Mouse (Mus musculus) myocyte (in vitro differentiated cells): ENCODE results near the gene Olfr1225.

ENCODE experiments used
- E2F4 ChIP-seq: IDR thresholded peaks from one replicate; pipeline ENCODE4 v1.6.1; 2011; ENCODE audit warnings: mild to moderate bottlenecking, control low read depth, moderate library complexity; ENCODE audit not compliant: insufficient read depth
- POLR2A ChIP-seq: IDR thresholded peaks from one replicate; pipeline ENCODE4 v1.6.1; 2011; ENCODE audit warnings: low read depth, mild to moderate bottlenecking, control low read depth, moderate library complexity; ENCODE audit not compliant: insufficient read length
- REST ChIP-seq: IDR thresholded peaks from one replicate; pipeline ENCODE4 v1.6.1; 2011; ENCODE audit warnings: mild to moderate bottlenecking, control low read depth, moderate library complexity; ENCODE audit not compliant: insufficient read depth, insufficient read length
- USF1 ChIP-seq: IDR thresholded peaks from one replicate; pipeline ENCODE4 v1.6.1; 2011; ENCODE audit warnings: low read depth, mild to moderate bottlenecking, control low read depth, moderate library complexity

GRCm38 (mm10) chr2:89174569-89174968 is at the start of gene Olfr1225:
- no peak for TF ChIP-seq POLR2A
- no peak for TF ChIP-seq E2F4
- no peak for TF ChIP-seq USF1
- TF ChIP-seq REST = no peak
